Mouse (Mus musculus) spleen, adult 2 months (tissue): ENCODE measurements around the gene Psapl1. TPM values are rescaled to one million over a fixed set of nuclear protein-coding genes. Genes with fewer than 3 reads are reported as not detected.

Experiments used
- DNase-seq, 2 experiments: peaks; one replicate each; pipeline versions ENCODE4 v3.0.0 to v3.0.0-alpha.2; 2012 to 2021; ENCODE audit warnings: low spot score in 2 of 2, low read depth in 1 of 2
- H3K27ac ChIP-seq: fragments of 200-500 bp; 2 replicates; pipeline ENCODE4 v1.5.1; 2012; ENCODE audit warnings: low read length, inconsistent platforms; ENCODE audit not compliant: insufficient read depth
- H3K27me3 ChIP-seq: fragments of 200-500 bp; 2 replicates; pipeline ENCODE4 v1.6.1; 2012; ENCODE audit warnings: mild to moderate bottlenecking, moderate library complexity, low read length, inconsistent platforms; ENCODE audit not compliant: control insufficient read depth, insufficient read depth
- H3K36me3 ChIP-seq: fragments of 200-500 bp; 2 replicates; pipeline ENCODE4 v1.6.1; 2012; ENCODE audit warnings: mild to moderate bottlenecking, low read length, inconsistent platforms; ENCODE audit not compliant: control insufficient read depth, insufficient read depth
- H3K4me1 ChIP-seq: fragments of 200-500 bp; 2 replicates; pipeline ENCODE4 v1.6.1; 2011; ENCODE audit warnings: inconsistent platforms; ENCODE audit not compliant: control insufficient read depth, insufficient read depth, insufficient read length
- H3K4me3 ChIP-seq: fragments of 200-500 bp; 2 replicates; pipeline ENCODE4 v1.5.1; 2011; ENCODE audit warnings: mild to moderate bottlenecking, inconsistent platforms; ENCODE audit not compliant: insufficient read depth, insufficient read length; ENCODE audit errors: extremely low read depth
- CTCF ChIP-seq: fragments of 200-500 bp; IDR thresholded peaks from 2 replicates; pipeline ENCODE4 v1.5.1; 2011; ENCODE audit warnings: mild to moderate bottlenecking, inconsistent platforms; ENCODE audit not compliant: insufficient read depth, insufficient read length, insufficient replicate concordance; ENCODE audit errors: extremely low read depth
- POLR2A ChIP-seq: fragments of 200-500 bp; IDR thresholded peaks from 2 replicates; pipeline ENCODE4 v1.6.1; 2011; ENCODE audit warnings: low read depth, low read length, inconsistent platforms
- WGBS: fragments of 180-500 bp; shearing (Covaris S2); methylation state at CpG from one replicate; pipeline ENCODE4 v1.1.7; 2018; 5-methylcytosine and 5-hydroxymethylcytosine counted together
- polyA plus RNA-seq: library from polyadenylated mRNA; depleted of rRNA; stranded (reverse); fragments of >200 nt; gene quantifications from 2 replicates; pipeline ENCODE4 v1.2.3, GENCODE M21; 2012; rRNA removed

Psapl1 gene
- not detected in 2 replicates for polyA plus RNA-seq

DNA sequence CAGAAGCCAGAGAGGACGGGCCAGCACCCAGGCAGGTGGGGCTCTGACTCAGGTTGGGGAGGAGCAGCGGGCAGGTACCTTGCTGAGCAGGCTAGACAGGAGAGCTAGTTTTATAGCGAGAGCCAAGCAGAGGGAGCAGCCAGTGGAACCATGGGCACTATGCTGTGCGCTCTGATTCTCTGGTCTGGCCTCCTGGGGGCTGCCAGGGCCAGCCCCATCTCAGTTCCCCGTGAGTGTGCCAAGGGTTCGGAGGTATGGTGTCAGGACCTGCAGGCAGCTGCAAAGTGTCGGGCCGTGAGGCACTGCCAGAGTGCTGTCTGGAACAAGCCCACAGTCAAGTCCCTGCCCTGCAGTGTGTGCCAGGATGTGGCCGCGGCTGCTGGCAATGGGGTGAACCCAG is at the start of gene Psapl1:
Gene Psapl1, plus strand, starts transcription at position 106 of the 400 bp plus-strand sequence.
- no peak within 1 kb of the TSS for H3K4me3 ChIP-seq
- WGBS = 85% methylated on average over 10 of the region's 10 CpGs
- TF ChIP-seq CTCF (no peak), POLR2A (no peak)
- no peak within 1 kb of the TSS for H3K27ac ChIP-seq
- H3K36me3 ChIP-seq = no peaks in the 10 kb centered on the region
- no peaks in the 10 kb centered on the region for H3K4me1 ChIP-seq
- H3K27me3 ChIP-seq = no peaks in the 10 kb centered on the region
- DNase-seq = no peak

GRCm38 (mm10) chr5:36154879-36155485 is 48.8 kb upstream of the Psapl1 start:
- DNase-seq = no peak
- Histone ChIP-seq H3K4me3 (no peak overlapping the region), H3K27ac (no peak overlapping the region), H3K4me1 (no peaks in the 10 kb centered on the region), H3K27me3 (no peaks in the 10 kb centered on the region), H3K36me3 (no peaks in the 10 kb centered on the region)
- 70% methylated on average over 8 of the region's 8 CpGs for WGBS
- TF ChIP-seq CTCF = no peak
- TF ChIP-seq POLR2A = no peak

- TF ChIP-seq CTCF (no peak), POLR2A (no peak)
- DNase-seq = no peak
- 85% methylated on average over 21 of the region's 21 CpGs for WGBS
Observed at GRCm38 (mm10) chr5:36165424-36166302, 38.2 kb upstream of the Psapl1 start.

DNA sequence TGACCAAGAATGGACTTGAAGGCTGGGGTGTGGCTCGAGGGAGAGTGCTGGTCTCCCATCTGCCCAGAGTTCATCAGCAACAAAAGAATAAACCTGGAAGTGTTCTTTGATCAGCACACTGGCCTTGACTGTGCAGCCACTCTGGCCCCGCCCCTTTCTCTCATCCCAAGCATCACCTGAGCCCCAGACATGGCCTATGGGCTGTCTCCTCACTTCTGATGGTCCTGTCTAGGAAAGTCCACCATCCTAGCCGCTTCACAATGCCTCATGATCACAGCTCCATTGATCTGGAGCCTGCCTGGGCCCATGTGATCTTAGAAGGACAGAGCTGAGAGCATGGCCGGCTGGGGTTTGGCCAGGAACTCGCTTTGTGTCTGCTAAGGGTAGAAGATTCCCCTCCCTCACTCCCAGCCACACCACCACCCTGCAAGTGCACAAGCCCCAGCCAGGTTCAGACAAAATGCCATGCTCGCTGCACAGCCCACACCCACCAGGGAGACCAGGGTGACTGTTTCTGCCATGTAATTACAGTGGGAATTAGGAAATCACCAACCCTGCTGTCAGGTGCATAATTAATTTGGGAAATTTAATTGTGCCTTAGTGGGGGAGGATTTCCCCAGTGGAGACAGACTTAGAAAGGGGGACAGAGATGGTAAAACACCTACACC is 37.3 kb upstream of the Psapl1 start:
- Histone ChIP-seq H3K4me3 (no peak overlapping the region), H3K36me3 (no peaks in the 10 kb centered on the region), H3K27ac (no peak overlapping the region), H3K4me1 (no peaks in the 10 kb centered on the region), H3K27me3 (no peaks in the 10 kb centered on the region)
- TF ChIP-seq POLR2A (no peak), CTCF (no peak)
- WGBS = 87% methylated on average over 6 of the region's 6 CpGs
- DNase-seq = no peak

More at GRCm38 (mm10) chr5:36165424-36166302, 38.2 kb upstream of the Psapl1 start:
- no peak overlapping the region for H3K4me3 ChIP-seq
- no peaks in the 10 kb centered on the region for H3K36me3 ChIP-seq
- H3K4me1 ChIP-seq = no peaks in the 10 kb centered on the region
- H3K27me3 ChIP-seq = no peaks in the 10 kb centered on the region
- H3K27ac ChIP-seq = no peak overlapping the region

DNA sequence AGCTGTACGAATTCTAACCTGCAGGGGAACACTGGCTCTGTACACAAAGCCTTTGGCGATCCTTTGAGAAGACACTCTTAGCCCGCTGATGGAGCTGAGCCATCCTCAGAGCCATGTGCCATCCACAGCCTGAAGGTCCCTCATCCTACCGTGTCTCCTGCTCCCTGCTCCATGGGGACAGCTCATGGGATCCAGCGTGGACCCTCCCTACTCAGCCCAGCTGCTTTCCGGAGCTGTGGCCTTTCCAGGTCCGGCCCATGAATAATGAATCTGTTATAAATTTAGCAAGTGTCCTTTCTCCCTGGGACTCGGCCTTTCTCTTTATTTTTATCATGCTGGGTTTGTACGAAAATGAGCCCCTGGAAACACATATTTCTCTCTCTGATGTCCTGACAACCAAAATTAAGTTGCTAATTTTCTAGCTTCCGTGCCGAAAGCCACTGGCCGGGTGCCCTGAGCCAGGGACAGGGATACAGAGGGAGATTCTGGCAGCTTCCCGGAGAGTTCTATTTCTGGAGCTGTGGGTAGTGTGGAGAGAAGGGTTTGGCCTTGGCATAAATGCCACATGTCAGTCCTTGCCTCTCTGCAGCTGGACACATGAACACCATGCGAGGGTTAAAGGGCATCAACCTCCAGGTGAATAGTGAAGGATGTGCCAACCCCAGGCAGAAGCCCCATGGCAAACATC is 34.7 kb upstream of the Psapl1 start:
- TF ChIP-seq CTCF (no peak), POLR2A (no peak)
- H3K4me3 ChIP-seq = no peak overlapping the region
- H3K4me1 ChIP-seq = no peaks in the 10 kb centered on the region
- no peaks in the 10 kb centered on the region for H3K36me3 ChIP-seq
- H3K27ac ChIP-seq = no peak overlapping the region
- H3K27me3 ChIP-seq = no peaks in the 10 kb centered on the region
- no peak for DNase-seq
- 90% methylated on average over 14 of the region's 14 CpGs for WGBS

GRCm38 (mm10) chr5:36174569-36175115 is 29.2 kb upstream of the Psapl1 start:
- H3K27ac ChIP-seq = no peak overlapping the region
- no peaks in the 10 kb centered on the region for H3K36me3 ChIP-seq
- 85% methylated on average over 9 of the region's 9 CpGs for WGBS
- TF ChIP-seq POLR2A (no peak), CTCF (no peak)
- no peak overlapping the region for H3K4me3 ChIP-seq
- H3K27me3 ChIP-seq = no peaks in the 10 kb centered on the region
- DNase-seq = no peak
- H3K4me1 ChIP-seq = no peaks in the 10 kb centered on the region
